Mouse (Mus musculus): ENCODE measurements around the gene Slc12a6. TPM values are rescaled to one million over a fixed set of nuclear protein-coding genes. Genes with fewer than 3 reads are reported as not detected.

Gene Slc12a6
- 109 TPM for polyA plus RNA-seq (2017; shearing (Covaris generic))

DNA sequence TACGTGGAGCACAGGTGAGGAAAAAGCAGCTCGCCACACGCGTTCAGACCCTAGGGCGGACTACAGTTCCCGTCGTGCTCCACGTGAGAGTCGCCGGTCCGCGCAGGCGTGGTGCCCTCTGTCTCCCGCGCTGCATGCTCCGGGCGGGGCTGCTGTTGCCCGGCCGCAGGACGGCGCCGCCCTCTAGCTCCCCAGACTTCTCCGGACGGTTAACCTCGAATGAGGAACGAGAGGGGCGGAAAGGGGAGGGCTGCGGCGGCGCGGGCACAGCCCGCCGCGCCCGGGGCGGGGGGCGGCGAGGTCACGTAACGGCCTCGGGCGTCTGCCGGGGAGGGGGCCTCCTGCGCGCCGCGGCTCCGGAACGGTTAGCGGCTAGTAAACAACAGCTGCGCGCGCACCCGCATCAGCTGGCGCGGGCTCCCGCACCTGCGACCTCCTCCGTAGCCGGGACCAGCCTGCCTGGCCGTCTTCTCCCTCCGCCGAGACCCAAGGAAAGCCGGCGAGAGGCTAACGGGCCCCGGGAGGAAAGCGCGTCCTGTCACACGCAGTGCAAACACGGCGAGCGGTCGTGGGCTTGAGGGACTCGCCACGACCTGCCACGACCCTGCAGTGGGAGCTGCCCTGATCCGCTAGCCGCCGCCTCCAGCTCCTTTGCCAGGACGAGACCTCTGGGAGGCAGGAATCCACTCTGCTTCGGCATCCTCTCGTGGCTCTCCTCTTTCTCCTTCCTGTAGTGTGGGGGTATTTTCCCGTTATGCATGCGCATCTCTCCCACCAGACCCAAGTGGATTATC is at the start of gene Slc12a6:
Slc12a6 (plus strand) TSS at position 378 of the 794 bp plus-strand sequence.

DNA sequence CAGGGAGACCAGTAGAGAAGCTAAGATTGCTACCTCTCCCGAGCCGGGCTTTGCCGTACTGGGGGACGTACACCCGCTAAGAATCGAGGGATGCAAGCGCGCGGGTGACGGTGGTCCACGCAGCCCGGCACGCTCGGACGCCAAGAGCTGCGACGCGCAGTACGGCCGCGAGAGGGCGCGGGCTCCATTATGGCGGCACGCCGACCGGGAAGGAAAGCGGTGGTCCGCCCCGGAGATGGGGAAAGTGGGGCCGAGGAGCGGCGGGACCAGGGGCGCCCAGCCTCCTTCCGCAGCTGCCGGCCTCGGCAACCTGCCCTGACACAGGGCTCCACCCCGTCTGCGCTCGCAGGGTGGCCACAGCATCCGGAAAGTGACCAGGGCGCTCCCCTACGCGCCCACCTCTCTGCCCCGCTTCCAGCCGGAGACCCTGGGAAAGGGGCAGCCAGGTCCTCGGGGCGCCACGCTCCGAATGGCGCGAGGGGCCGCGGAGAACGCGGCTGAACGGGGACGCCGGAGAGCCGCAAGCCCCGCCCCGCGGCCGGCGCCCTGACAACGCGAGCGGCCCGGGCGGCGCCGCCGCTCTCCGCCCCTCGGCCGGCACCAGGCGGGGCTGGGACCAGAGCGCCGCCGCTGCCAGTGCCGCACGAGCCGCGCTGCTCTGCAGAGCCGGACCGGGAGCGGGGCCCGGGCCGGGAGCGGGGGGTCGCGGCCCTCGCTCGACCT is 26.3 kb upstream of the Slc12a6 start, which contains the start of gene Lpcat4:
Lpcat4 (plus strand) TSS at position 257 of the 723 bp plus-strand sequence.

DNA sequence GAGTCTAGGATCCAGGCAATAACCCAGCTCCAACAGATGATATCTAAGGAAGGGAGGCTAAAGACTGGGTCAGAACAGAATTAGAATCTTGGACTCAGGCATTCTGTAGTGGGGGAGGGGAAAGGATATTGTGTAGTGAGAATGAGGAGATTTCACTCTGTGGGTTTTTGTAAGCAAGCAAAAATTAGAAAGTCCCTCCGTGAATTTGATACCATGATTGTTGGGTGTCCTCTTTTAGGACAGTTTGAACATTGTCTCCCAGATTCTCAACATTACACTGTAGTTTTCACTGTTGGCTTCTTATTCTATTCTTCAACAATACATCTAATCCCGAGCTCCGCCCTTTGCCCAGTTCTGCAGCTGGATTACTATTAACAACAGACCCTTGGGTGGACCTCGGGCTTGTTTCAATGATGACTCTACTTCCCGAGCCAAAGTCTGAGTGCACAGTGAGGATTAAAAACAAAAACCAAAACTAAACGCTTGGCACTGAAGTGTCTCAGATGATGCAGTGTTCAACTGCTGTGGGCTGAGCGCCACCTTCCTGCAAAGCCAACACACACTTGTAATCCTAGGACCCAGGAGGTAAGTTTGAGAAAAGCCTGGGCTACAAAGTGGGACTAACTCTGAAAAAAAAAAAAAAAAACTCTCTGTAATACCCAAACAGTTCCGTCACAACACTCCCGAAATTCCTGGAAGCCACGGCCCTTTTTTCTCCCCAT is 6.2 kb upstream of the Slc12a6 start, which contains the start of gene Nutm1:
Nutm1 (minus strand) TSS at position 51 of the 722 bp plus-strand sequence.

DNA sequence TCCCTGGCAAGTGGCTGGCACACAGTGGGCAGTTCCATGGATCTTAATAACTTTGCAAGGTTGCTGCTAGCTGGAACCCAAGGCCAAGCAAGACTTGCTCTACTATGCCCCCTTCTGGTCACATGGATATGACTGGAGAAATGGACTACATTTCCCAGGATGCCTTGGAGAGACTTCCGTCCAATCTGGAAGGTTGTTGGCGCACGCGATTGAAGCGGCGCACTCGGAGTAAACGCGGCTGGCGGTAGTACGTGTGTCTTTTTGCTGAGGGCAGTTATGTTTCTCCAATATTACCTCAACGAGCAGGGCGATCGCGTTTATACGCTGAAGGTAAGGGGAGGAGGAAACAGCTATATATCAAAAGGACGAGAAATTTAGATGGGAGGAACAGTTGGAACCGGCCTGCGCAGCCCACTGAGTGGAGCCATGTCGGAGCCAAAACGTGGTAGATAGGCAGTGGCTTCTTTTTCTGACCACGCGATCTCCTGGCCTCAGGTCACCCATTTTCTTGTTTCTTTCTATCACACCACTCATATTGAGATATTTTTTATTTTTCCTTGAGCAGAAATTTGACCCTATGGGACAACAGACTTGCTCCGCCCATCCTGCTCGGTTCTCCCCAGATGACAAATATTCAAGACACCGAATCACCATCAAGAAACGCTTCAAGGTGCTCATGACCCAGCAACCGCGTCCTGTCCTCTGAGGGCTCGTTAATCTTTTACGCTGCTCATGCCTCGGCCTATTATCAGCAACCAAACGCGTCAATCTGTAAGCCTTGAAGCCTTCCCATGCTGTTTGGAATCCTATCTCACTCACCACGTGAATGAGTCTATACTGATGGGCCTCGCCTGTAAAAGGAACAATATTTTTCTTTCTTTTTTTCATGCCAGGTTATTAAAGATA is 3.6 kb upstream of the Slc12a6 start, which contains the start of gene Nop10:
Nop10 (plus strand) TSS at position 179 of the 906 bp plus-strand sequence.

DNA sequence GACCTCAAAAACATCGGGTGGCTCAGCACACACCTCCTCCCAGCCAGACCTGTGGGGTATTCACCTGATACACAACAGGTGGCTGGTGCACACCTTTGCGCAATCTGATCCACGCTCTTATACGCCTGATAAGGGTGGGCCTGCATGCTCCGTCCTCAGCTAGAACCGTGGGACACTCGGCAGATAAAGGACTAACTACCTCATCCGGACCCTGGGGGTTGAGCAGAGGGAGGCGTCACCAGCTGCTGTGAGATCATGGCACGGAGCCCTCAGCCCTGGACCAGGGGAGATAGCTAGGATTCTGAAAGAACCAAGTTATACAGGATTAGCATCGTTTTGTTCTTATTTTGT is 592 bp downstream of the Slc12a6 start, which contains the start of gene Gm21985:
Gm21985 (plus strand) TSS at position 73 of the 351 bp plus-strand sequence.

DNA sequence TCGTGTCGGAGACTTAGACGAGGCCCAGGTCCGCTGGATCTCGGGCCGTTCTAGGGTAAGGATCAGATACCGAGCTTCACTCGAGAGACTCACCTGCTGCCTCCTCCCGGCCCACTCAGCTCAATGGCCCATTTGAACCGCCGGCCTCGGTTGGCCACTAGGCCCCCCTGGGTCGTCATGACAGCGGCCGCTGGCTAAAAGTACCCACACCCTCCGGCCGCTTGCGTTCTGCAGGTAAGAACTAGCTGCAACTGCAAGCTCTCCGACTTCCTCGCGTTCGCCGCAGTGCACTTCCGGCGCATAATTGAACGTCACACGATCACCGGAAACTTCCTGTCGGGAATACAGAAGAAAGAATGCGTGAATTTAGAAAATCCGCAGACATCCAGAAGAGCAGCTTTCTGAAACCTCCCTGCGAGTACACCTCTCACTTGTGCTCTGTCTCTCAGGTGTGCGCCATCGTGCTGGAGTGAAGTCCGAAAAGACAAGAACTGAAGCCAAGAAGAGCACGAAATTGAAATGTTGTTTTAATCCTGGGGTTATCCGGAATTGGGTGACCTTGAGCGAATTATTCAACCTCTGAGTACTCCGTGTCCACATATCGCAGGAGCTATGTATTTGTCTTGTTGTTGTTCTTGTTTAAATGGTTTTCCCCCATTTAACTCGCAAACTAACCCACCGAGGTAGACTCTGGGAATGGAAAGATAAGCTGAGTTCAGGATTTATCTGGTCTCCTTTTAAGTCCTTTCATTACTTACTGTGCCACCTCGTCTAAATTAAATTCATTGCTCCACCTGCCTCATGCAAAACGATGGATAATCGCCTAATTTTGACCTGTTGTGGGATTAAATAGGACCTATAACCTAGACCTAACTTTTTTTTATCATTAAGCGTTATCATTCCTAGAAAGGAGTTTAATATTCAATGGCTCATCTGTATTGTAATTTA is 102.4 kb downstream of the Slc12a6 start, which contains the start of gene Emc4:
Emc4 (minus strand) TSS at position 302 of the 948 bp plus-strand sequence.

DNA sequence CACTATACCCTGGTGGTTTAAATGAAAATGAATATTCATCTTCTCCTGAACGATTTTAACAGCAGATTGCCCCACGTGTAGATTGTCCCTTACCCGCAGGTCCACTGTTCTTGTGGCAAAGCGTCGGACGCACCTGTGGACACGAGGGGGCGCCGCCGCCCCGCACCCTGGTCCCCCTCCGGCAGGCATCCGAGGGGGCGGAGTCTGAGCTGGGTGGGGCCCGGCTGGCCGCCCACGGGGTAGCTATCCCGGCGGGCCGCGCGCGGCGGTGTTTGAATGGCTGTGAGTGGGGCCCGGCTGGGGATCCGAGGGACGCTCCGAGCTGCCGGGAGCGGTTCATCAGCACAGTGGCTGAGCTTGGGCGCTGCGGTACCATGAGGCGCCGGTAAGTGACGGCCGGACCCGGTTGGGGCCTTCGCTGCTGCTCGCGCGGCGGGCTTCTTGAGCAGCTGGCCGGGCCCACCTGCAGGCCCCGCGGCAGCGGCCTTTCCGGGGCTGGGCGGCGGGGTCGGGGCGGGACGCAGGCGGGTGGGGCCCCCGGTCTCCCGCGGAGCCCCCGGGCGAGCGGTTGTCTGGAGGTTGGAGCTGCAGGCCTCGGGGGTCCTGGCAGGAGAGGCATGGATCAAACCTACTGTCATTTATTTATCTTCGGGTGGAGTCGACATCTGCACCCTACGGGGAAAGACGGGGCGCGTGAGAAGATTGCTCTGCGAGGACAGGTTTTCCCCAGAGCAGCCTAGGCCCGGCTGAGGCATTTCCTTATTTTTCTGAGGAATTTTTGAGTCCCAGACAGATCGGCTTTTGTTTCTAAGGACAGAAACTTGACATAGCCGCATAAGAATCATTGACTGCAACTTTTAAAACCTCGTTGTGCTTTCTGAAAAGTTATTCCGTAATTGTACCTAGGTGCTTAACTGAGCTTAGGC is 113.6 kb downstream of the Slc12a6 start, which contains the start of gene Katnbl1:
Katnbl1 (plus strand) TSS at position 239 of the 926 bp plus-strand sequence.

Other genes starting within 250 kb of the Slc12a6 start
- gene Olfr1311, start 241.4 kb upstream of the Slc12a6 start, polyA plus RNA-seq (2017; shearing (Covaris generic)), result not detected
- not detected for gene Olfr1312, start 215.6 kb upstream of the Slc12a6 start, polyA plus RNA-seq (2017; shearing (Covaris generic))
- not detected for gene Olfr1313, start 188.0 kb upstream of the Slc12a6 start, polyA plus RNA-seq (2017; shearing (Covaris generic))
- not detected for gene Olfr1314, start 169.0 kb upstream of the Slc12a6 start, polyA plus RNA-seq (2017; shearing (Covaris generic))
- not detected for gene Olfr1315-ps1, start 150.4 kb upstream of the Slc12a6 start, polyA plus RNA-seq (2017; shearing (Covaris generic))
- gene Olfr1316, start 130.8 kb upstream of the Slc12a6 start, polyA plus RNA-seq (2017; shearing (Covaris generic)), result not detected
- not detected for gene Olfr1317, start 125.5 kb upstream of the Slc12a6 start, polyA plus RNA-seq (2017; shearing (Covaris generic))
- gene Olfr1318, start 111.6 kb upstream of the Slc12a6 start, polyA plus RNA-seq (2017; shearing (Covaris generic)), result not detected
- gene Lpcat4, start 26.4 kb upstream of the Slc12a6 start, polyA plus RNA-seq (2017; shearing (Covaris generic)), result 88.3 TPM
- gene Nutm1, start 6.5 kb upstream of the Slc12a6 start, polyA plus RNA-seq (2017; shearing (Covaris generic)), result not detected
- gene Nop10, start 3.9 kb upstream of the Slc12a6 start, polyA plus RNA-seq (2017; shearing (Covaris generic)), result 157 TPM
- not detected for gene Gm21985, start 489 bp downstream of the Slc12a6 start, polyA plus RNA-seq (2017; shearing (Covaris generic))
- gene Emc4, start 102.2 kb downstream of the Slc12a6 start, polyA plus RNA-seq (2017; shearing (Covaris generic)), result 98.7 TPM
- gene Katnbl1, start 113.4 kb downstream of the Slc12a6 start, polyA plus RNA-seq (2017; shearing (Covaris generic)), result 24.6 TPM
- gene Emc7, start 189.2 kb downstream of the Slc12a6 start, polyA plus RNA-seq (2017; shearing (Covaris generic)), result 21.1 TPM
- gene Chrm5, start 214.9 kb downstream of the Slc12a6 start, polyA plus RNA-seq (2017; shearing (Covaris generic)), result not detected
- gene Aven, start 227.1 kb downstream of the Slc12a6 start, polyA plus RNA-seq (2017; shearing (Covaris generic)), result 17.2 TPM